Mouse (Mus musculus) CD8-positive naive resting alpha-beta T cell, adult 2 months (primary cell): ENCODE measurements at regions not wholly inside any gene's neighbourhood (a gene's known extent, or its start where the extent isn't known, plus 50 kb on each side); places are given as distances from the start of the nearest gene placed in this dataset.

Experiments
- DNase-seq, 2 experiments: peaks; one replicate each; pipeline ENCODE4 v3.0.0; 2022; ENCODE audit warnings: low read depth in 2 of 2, low spot score in 2 of 2

DNA sequence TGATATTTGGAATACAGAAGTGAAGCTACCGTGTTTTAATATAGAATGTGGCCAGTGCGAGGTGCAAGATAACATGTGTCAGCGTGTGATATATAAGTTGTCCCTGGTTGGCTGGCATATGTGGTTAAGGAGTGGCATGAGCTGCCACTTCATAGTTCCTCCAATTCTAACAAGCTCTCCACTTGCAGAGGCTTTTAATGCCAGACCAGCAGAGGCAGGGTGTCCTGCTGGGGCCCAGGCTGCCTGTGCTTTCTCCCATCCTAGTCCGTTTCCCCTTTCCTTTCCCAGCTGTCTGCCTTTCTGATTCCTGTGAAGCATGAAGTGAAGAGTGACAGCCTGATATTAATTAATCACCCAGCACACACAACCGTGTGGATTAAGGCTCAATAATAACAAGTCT is 73.7 kb upstream of the Bcl6 start:
- no peak for DNase-seq

DNA sequence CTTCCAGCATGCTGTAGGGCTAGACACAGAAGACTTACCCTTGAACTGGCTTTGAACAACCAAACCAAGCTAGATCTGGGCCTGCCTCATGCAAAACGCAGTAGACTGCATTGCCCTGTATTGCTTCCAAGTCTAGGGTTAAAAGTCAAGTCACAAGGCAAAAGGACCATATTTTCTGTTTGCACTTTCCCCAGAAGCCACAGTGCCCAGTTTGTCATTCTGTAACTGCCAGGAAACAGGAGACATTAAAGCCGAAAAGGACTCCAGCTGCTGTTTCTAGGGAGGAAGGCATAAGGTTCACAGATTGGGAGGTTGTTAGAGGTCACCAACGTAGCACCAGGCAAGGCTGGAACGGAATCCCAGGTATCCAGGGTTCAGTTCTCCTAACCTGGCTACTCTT is 72.8 kb upstream of the Bcl6 start:
- no peak for DNase-seq

DNA sequence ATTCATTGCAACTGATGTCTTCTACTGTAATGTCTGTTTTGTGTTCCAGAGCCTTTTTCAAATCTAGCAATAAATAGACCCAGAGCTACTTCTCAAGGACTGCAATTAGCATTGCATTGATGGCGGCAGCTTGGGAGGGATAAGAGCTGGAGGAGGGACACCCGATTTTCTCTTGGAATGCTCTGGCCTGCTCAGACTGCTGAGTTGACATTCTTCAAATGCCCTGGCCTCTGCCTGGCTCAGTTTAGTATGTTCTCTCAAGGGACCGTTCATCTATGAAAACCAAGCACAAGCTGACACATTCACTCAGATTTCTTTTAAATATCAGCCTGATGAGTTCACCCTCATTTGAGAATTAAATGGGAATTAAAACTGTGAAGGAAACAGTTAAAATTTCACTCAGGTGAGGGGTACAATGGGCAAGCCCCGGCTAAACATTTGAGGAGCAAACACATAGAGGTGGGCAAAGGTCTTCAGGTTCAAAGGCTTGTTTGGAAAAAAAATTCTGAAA is 70.5 kb upstream of the Bcl6 start:
- DNase-seq, result no peak

DNA sequence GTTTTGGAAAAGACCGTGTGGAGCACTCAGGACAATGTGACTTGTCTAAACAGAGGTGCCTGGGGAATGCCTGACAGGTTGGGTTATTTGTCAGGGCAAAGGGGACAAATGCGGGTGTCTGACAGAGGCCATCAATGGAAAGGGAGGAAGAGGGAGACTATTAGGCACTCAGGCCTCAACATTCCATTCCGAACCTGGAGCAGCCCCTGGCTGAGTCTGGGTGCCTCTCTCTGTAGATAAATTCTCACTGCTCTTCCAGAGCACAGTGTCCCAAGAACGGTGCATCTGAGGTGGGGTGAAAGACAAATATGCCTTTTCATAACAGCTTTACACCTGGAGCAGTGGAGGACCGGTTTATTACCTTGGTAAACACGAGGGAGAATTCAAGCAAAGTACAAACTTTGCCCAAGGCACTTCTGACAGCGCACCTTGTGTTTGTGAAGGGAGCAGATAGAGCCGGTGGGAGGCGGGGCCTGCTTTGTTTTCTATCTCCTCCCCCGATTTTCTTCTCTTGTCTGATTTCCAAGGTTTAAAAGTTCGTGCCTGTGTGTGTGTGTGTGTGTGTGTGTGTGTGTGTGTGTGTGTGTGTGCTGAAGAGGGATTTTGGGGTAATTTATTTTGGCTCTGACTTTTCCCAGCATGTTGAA is 68.4 kb upstream of the Bcl6 start:
- no peak for DNase-seq

DNA sequence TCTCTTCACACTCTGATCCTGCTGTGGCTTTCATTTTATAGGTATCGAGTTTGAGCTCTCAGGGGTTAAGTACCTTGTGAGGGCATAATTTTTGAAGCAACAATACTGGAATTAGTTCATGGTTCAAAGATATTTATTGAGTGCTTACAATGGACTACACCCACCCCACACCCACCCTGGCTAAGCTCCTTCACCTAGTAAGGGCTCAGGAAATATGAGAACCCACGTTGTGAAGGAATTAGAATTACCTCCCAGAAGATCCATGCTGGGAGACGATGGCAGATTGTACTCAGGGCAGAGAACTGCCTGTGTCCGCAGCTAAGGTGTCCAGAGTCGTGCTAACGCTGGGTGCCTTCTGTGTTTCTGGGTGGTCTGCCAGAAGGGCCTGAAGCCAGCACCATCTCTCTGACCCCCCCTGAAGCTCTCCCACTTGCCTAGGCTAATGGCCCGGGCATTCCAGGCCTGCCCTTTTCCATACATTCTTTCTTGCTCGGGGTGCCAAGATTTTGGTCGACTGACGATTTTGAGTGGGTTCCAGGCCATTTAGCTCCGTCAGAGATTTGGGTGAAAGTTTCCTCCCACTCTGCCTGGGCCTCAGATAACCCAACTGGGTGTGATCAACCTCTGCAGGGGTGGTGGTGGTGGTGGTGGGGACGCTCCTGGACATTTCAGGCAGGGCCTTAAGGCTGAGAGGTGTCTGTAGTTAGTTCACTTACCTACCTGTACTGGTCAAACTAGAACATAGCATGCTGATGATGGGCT is 67.7 kb upstream of the Bcl6 start:
- no peak for DNase-seq

DNA sequence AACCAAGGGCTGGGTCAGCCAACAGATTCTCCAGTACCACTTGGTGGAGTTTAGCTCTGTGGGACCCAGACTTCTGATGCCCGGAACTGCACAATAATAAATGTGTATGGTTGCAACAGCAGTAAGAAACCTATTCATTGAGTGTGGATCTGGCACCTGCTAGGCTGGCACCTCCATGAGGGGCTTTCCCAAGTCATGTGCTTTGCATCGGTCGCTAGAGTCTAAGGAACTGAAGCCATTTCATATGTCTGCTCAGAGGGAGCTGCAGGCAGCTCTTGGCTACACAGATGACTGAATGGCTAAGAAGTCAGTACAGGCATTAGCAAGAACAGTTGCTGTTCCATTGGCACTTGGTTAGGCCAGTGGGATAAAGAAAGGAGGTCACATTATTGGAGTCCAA is 65.6 kb upstream of the Bcl6 start:
- no peak for DNase-seq

DNA sequence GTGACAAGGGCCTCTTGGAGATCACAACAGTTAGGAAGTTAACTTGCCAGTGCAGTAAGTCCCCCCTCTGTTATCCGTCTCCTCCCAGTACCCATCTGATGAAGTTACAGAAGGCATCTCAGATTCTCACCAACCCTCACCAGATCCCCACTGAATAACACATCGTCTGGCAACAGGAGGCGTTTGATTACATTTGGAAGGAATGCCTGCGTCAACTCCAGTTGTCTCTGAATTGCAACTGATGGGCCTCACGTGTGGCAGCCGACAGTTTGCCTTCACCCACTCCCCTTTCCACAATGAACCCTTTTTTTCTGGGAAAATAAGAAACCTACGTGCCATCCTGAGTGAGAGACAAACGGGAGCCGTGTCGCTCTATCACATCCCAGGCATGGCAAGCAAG is 64.8 kb upstream of the Bcl6 start:
- no peak for DNase-seq

DNA sequence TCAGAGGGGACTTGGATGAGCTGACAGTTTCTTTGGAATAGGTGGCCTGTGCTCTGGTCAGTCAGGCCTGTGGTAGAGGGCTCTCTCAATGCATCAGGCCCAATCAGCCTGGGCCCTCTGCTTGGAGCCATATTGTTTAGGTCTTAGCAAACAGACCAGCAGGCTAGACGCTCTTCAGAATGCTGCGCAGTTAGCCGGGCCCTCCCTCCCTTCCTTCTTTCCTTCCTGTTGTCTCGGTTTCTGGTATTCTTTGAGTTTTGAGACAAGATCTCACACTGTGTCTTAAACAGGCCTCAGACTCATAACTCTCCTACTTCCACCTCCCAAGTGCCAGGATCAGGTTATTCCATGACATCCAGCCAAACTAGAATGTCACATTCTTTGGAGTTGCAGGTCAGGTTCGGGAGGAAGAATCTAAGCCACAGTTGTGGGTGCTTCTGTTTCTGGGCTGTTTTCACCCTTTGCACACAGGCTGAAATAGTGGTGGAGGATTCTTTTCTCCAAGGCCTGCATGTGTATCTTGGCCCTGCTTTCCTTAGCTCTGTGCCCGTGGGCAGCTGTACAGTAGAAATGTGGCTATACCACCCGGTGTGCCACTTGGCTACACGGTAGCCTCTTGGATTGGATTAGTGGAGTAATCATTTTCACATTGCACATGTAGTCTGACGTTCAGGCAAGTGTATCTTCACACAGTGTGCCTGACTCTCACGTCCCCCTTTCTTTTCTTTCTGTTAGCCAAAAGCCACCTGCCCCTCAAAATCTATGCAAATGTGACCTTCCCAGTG is 62.4 kb upstream of the Bcl6 start:
- no peak for DNase-seq

DNA sequence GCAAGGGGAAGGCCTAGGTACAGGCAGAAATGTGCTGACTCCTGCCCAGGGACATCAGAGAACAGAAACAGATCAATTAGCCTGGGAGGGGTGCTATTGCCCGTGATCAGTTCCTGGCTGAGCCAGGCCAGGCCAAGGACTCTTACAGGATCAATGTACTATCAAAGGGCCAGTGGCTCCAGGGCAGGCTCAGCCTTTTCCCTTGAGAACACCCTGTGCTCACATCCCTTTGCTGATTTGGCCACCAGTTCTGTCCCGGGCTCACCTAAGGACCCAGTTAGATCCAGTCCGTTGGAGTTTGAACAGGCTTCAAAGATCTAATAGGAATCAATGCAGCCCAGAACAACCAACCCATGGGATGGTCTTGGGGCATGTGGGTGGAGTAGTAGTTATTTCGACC is 55.1 kb upstream of the Bcl6 start:
- DNase-seq, result no peak

DNA sequence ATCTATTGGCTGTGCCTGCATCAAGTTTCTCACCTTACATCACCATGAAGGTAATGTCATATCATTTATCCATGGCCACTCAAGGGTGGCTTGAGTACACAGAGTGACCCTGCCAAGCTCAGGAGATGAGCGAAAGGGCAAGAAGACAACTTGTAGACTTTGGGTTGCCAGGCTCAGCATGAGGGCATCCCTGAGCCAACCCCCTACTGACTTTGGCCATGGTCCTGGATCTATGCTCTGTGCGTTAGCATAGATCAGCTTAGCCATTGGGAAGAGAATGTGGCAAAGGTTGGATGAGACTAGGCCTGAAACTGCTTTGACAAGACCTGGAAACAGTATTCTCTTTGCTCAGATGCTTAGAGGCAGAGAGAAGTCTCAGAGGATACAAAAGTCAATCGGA is 54.3 kb upstream of the Bcl6 start:
- DNase-seq, result no peak

DNA sequence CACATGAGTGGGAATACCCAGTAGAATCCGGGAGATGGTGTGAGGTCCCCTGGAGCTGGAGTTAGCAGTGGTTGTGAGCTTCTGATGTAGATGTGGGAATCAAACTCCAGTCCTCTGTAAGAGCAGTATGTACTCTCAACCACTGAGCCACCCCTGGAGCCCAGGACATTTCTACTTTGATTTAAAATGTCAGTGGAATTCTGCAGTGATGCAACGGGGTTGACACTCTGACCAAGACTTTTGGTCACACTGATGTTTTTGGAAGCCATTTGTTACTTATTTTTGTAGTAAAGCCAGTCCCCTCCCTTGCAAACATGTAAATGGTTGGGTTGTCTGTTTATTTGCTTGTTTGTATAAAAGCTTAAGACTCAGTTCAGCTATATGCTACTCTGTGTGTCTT is 53.6 kb upstream of the Bcl6 start:
- no peak for DNase-seq

DNA sequence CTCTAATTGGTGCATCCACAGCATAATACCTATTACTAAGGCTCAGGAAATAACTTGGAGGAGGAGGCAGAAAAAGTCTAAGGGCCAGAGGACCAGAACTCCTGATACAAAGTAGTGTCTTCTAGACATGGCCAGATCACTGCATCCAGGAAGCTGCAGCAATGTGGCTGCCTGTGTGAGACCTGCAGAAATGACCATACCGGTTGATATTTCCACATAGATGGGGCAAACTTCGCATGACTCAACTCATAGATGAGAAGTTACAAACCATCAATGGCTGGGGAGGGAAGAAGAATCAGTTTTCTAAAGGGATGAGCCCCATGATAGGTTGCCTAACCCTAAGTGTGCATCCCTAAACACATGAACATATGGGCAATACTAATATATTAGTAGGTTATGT is 52.8 kb upstream of the Bcl6 start:
- DNase-seq, result no peak

DNA sequence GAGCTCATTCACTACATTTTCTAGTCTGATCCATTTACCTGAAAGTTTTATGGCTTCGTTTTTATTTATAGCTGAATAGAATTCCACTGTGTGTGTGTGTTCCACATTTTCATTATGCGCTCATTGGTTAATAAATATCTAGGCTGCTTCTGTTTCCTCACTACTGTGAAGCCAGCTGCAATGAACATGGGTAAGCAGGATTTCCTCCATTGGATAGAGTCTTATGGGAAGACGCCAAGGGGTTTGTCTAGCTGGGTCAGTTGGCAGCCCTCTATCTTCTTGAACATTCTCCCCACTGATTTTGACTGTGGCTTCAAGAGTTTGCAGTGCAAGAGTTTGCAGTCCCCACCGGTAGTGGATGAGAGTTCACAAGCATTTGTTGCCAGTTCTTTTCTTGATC is 51.1 kb upstream of the Bcl6 start:
- DNase-seq, result no peak
